Mouse (Mus musculus) heart, embryonic 11.5 days (tissue): ENCODE measurements around the gene Cd48. TPM values are rescaled to one million over a fixed set of nuclear protein-coding genes. Genes with fewer than 3 reads are reported as not detected.

Experiments used
- ATAC-seq: fragments of 200-750 bp; cut with Nextera tagmentation; replicated peaks from 2 replicates; pipeline ENCODE4 v1.8.0; 2017; ENCODE audit warnings: moderate library complexity; ENCODE audit not compliant: insufficient number of reproducible peaks, low FRiP score, low TSS enrichment
- H3K27ac ChIP-seq: fragments of 300-500 bp; sonication (generic); 2 replicates; pipeline ENCODE4 v1.5.1; 2014; ENCODE audit warnings: mild to moderate bottlenecking, low read depth, low read length
- H3K27me3 ChIP-seq: fragments of 300-500 bp; sonication (generic); 2 replicates; pipeline ENCODE4 v1.6.1; 2014; ENCODE audit warnings: mild to moderate bottlenecking, low read length, mixed read lengths; ENCODE audit not compliant: control insufficient read depth, insufficient read depth
- H3K36me3 ChIP-seq: fragments of 300-500 bp; sonication (generic); 2 replicates; pipeline ENCODE4 v1.6.1; 2014; ENCODE audit warnings: mild to moderate bottlenecking, low read length, moderate library complexity, mixed read lengths; ENCODE audit not compliant: control insufficient read depth, insufficient read depth
- H3K4me1 ChIP-seq: fragments of 300-500 bp; sonication (generic); 2 replicates; pipeline ENCODE4 v1.6.1; 2014; ENCODE audit warnings: low read length; ENCODE audit not compliant: control insufficient read depth, insufficient read depth
- H3K4me2 ChIP-seq: fragments of 300-500 bp; sonication (generic); 2 replicates; pipeline ENCODE4 v1.6.1; 2014; ENCODE audit warnings: mild to moderate bottlenecking, moderate library complexity
- H3K4me3 ChIP-seq: fragments of 300-500 bp; sonication (generic); 2 replicates; pipeline ENCODE4 v1.5.1; 2014; ENCODE audit warnings: low read depth, low read length
- H3K9ac ChIP-seq: fragments of 300-500 bp; sonication (generic); 2 replicates; pipeline ENCODE4 v1.6.1; 2014; ENCODE audit warnings: mild to moderate bottlenecking, low read depth, low read length, moderate library complexity
- H3K9me3 ChIP-seq: fragments of 300-500 bp; sonication (generic); replicated peaks from 2 replicates; pipeline ENCODE4 v1.6.1; 2016; ENCODE audit warnings: low read length; ENCODE audit not compliant: control insufficient read depth
- WGBS: fragments of 180-500 bp; shearing (Covaris S2); extraction: QIAGEN DNeasy Blood & Tissue Kit; methylation state at CpG from one replicate; pipeline ENCODE4 v1.1.7; 2014; ENCODE audit not compliant: insufficient replicate concordance; 5-methylcytosine and 5-hydroxymethylcytosine counted together
- microRNA-seq: library from miRNA; unstranded; fragments of <30 nt; microRNA quantifications from one replicate; pipeline ENCODE4, GENCODE M21; 2016; ENCODE audit warnings: borderline number of aligned reads
- polyA plus RNA-seq: library from polyadenylated mRNA; unstranded; fragments of >200 nt; fragmentation: Nextera tagmentation; extraction: Ambion mirVana; gene quantifications from 2 replicates; pipeline ENCODE4 v1.2.1, GENCODE M21; 2014

Gene Cd48
- polyA plus RNA-seq, 1 experiment from 2014 or later = 0.53 TPM

GRCm38 (mm10) chr1:171716232-171716631 lies 34.4 kb downstream of the Cd48 start:
- H3K27me3 ChIP-seq = no peaks in the 10 kb centered on the region
- H3K4me3 ChIP-seq = no peak overlapping the region
- no peak overlapping the region for H3K27ac ChIP-seq
- no peak overlapping the region for H3K9ac ChIP-seq
- no peaks in the 10 kb centered on the region for H3K4me1 ChIP-seq
- no peak for ATAC-seq
- no peaks in the 10 kb centered on the region for H3K9me3 ChIP-seq
- no peaks in the 10 kb centered on the region for H3K36me3 ChIP-seq
- no peak overlapping the region for H3K4me2 ChIP-seq
- 88% methylated on average over 1 of the region's 1 CpGs for WGBS

- no peak overlapping the region for H3K4me2 ChIP-seq
- no peak for ATAC-seq
Measured at GRCm38 (mm10) chr1:171731195-171731594, 49.4 kb downstream of the Cd48 start.

GRCm38 (mm10) chr1:171734898-171735297 lies 53.1 kb downstream of the Cd48 start:
- H3K27me3 ChIP-seq = no peaks in the 10 kb centered on the region
- ATAC-seq = no peak
- H3K36me3 ChIP-seq = no peaks in the 10 kb centered on the region
- no peaks in the 10 kb centered on the region for H3K4me1 ChIP-seq
- 80% methylated on average over 6 of the region's 6 CpGs for WGBS
- no peaks in the 10 kb centered on the region for H3K9me3 ChIP-seq
- H3K9ac ChIP-seq = no peak overlapping the region
- no peak overlapping the region for H3K27ac ChIP-seq
- H3K4me3 ChIP-seq = no peak overlapping the region
- H3K4me2 ChIP-seq = no peak overlapping the region

More at GRCm38 (mm10) chr1:171731195-171731594, 49.4 kb downstream of the Cd48 start:
- Histone ChIP-seq H3K36me3 (no peaks in the 10 kb centered on the region), H3K27me3 (no peaks in the 10 kb centered on the region), H3K27ac (no peak overlapping the region), H3K4me1 (no peaks in the 10 kb centered on the region), H3K9ac (no peak overlapping the region), H3K9me3 (no peaks in the 10 kb centered on the region), H3K4me3 (no peak overlapping the region)

GRCm38 (mm10) chr1:171748127-171748969 lies 66.5 kb downstream of the Cd48 start:
- H3K36me3 ChIP-seq = no peaks in the 10 kb centered on the region
- H3K27me3 ChIP-seq = no peaks in the 10 kb centered on the region
- no peak for ATAC-seq
- no peaks in the 10 kb centered on the region for H3K4me1 ChIP-seq
- H3K9me3 ChIP-seq = 0 out of 2 replicates have a peak, but pooled peaks cover 2% of the 10 kb centered on the region
- no peak overlapping the region for H3K4me2 ChIP-seq
- 75% methylated on average over 3 of the region's 3 CpGs for WGBS
- H3K4me3 ChIP-seq = no peak overlapping the region
- H3K9ac ChIP-seq = no peak overlapping the region
- H3K27ac ChIP-seq = no peak overlapping the region

Small RNA genes within 50 kb of the gene (microRNA-seq; reads per million reads assigned to microRNA genes)
- gene Mir7683 = not detected

Other genes with a start within 250 kb of the Cd48 start
- 64.1 and 65.7 TPM in 2 replicates for gene F11r, start 244.5 kb upstream of the Cd48 start, polyA plus RNA-seq
- gene Alyref2, start 178.5 kb upstream of the Cd48 start, polyA plus RNA-seq = 12.3 and 12.7 TPM in 2 replicates
- not detected in 2 replicates for gene Itln1, start 146.7 kb upstream of the Cd48 start, polyA plus RNA-seq
- gene Cd244a, start 122.8 kb upstream of the Cd48 start, polyA plus RNA-seq = not detected in 2 replicates
- gene Ly9, start 74.6 kb upstream of the Cd48 start, polyA plus RNA-seq = not detected in 2 replicates
- not detected in 2 replicates for gene Slamf7, start 29.0 kb upstream of the Cd48 start, polyA plus RNA-seq
- gene Slamf1, start 85.1 kb downstream of the Cd48 start, polyA plus RNA-seq = 0.23 and 0.38 TPM in 2 replicates
- gene Cd84, start 157.7 kb downstream of the Cd48 start, polyA plus RNA-seq = 0.86 and 1.2 TPM in 2 replicates
- gene Gm10521, start 213.7 kb downstream of the Cd48 start, polyA plus RNA-seq = not detected in 2 replicates
- gene Slamf6, start 235.5 kb downstream of the Cd48 start, polyA plus RNA-seq = 0.30 TPM in 1 of 2 replicates, not detected in the other